Mouse (Mus musculus) kidney, adult 2 months (tissue): ENCODE measurements around the gene Ptprk.

Experiments
- CTCF ChIP-seq: fragments of 200-500 bp; conservative IDR thresholded peaks from 2 replicates; pipeline ENCODE4 v1.5.1; 2011; ENCODE audit warnings: low read depth, mild to moderate bottlenecking, control low read depth, low read length, moderate library complexity, mixed read lengths; ENCODE audit not compliant: insufficient read depth, insufficient read length
- POLR2A ChIP-seq: fragments of 200-500 bp; IDR thresholded peaks from one replicate; pipeline ENCODE4 v1.6.1; 2011; ENCODE audit warnings: low read depth, low read length, control low read depth

DNA sequence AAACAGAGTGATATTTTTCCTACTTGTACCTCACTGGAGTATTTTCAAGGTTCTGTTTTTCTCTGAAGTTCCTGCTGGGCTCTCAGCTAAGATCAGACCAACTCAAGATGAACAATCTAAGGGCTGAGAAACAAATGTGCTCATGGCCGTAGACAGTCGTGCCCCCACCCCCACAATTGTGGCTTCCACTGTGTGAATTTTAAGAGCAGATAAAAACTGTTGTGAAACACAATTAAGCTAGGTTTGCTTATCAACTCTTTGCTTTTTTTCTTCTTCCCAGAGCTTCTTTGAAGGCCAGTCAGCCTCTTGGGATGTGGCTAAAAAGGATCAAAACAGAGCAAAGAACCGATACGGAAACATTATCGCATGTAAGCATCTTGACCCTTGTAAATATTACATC, 493.4 kb downstream of the Ptprk start:
- TF ChIP-seq POLR2A (no peak), CTCF (no peak)
